Mouse (Mus musculus) spleen, postnatal 14 days (tissue): ENCODE measurements at regions not wholly inside any gene's neighbourhood (a gene's known extent, or its start where the extent isn't known, plus 50 kb on each side); places are given as distances from the start of the nearest gene placed in this dataset.

Source experiments
- DNase-seq, 2 experiments: peaks; one replicate each; pipeline ENCODE4 v3.0.0; 2021 to 2022; ENCODE audit warnings: low spot score in 2 of 2

- no peak for DNase-seq
These were observed 67.0 kb upstream of the Ssx2ip start for GRCm38 (mm10) chr3:146337429-146337828.

GRCm38 (mm10) chr3:146337861-146338281 is 66.6 kb upstream of the Ssx2ip start:
- no peak for DNase-seq

GRCm38 (mm10) chr3:146338445-146338844 is 66.0 kb upstream of the Ssx2ip start:
- no peak for DNase-seq

GRCm38 (mm10) chr3:146340316-146341055 is 64.0 kb upstream of the Ssx2ip start:
- DNase-seq, result no peak

GRCm38 (mm10) chr3:146341652-146342340 is 62.6 kb upstream of the Ssx2ip start:
- no peak for DNase-seq

GRCm38 (mm10) chr3:146342727-146343126 is 61.7 kb upstream of the Ssx2ip start:
- no peak for DNase-seq

GRCm38 (mm10) chr3:146343649-146344401 is 60.6 kb upstream of the Ssx2ip start:
- peak in 1 of 2 experiments; percentile 21 for DNase-seq

GRCm38 (mm10) chr3:146344402-146345025 is 59.9 kb upstream of the Ssx2ip start:
- no peak for DNase-seq

- peak in 1 of 2 experiments; percentile 27 for DNase-seq
These were observed 59.1 kb upstream of the Ssx2ip start for GRCm38 (mm10) chr3:146345308-146345780.

- DNase-seq, result no peak
These were observed 58.5 kb upstream of the Ssx2ip start for GRCm38 (mm10) chr3:146345946-146346345.

- DNase-seq, result no peak
These were observed 57.1 kb upstream of the Ssx2ip start for GRCm38 (mm10) chr3:146347311-146347710.

GRCm38 (mm10) chr3:146348921-146349320 is 55.5 kb upstream of the Ssx2ip start:
- DNase-seq, result no peak

GRCm38 (mm10) chr3:146349393-146349792 is 55.0 kb upstream of the Ssx2ip start:
- no peak for DNase-seq

GRCm38 (mm10) chr3:146350126-146350525 is 54.3 kb upstream of the Ssx2ip start:
- no peak for DNase-seq

GRCm38 (mm10) chr3:146351468-146351867 is 53.0 kb upstream of the Ssx2ip start:
- no peak for DNase-seq

GRCm38 (mm10) chr3:146352187-146352586 is 52.3 kb upstream of the Ssx2ip start:
- peak in 1 of 2 experiments; percentile 21 for DNase-seq

- no peak for DNase-seq
These were observed 50.5 kb upstream of the Ssx2ip start for GRCm38 (mm10) chr3:146353961-146354360.
